Mouse (Mus musculus): ENCODE results near the gene Vps37b. TPM values are rescaled to one million over a fixed set of nuclear protein-coding genes. Genes with fewer than 3 reads are reported as not detected.

The Vps37b gene
- polyA plus RNA-seq, 1 experiment, result 46.6 TPM

GRCm38 (mm10) chr5:124035806-124036205 is 3.7 kb upstream of the Vps37b start:
- Histone ChIP-seq H3K27me3 (ENCODE audit: control insufficient read depth, insufficient read depth, low read length) (no peaks in the 10 kb centered on the region), H3K4me3 (ENCODE audit: control insufficient read depth, low read depth, low read length) (no peak overlapping the region), H3K27ac (ENCODE audit: control insufficient read depth, insufficient read depth, low read depth, low read length) (no peak overlapping the region), H3K36me3 (ENCODE audit: control insufficient read depth, insufficient read depth, low read length) (no peaks in the 10 kb centered on the region), H3K4me1 (ENCODE audit: control insufficient read depth, insufficient read depth, low read length) (peaks cover 6% of the 10 kb centered on the region; the same call in 1 of the 2 replicates)
- no peak for TF ChIP-seq POLR2A (IDR thresholded peaks at IDR 0.05; ENCODE audit: control insufficient read depth, low read depth, low read length)
- TF ChIP-seq CTCF (IDR thresholded peaks at IDR 0.05; ENCODE audit: control insufficient read depth, insufficient read depth, insufficient replicate concordance, low read depth, low read length), result no peak

DNA sequence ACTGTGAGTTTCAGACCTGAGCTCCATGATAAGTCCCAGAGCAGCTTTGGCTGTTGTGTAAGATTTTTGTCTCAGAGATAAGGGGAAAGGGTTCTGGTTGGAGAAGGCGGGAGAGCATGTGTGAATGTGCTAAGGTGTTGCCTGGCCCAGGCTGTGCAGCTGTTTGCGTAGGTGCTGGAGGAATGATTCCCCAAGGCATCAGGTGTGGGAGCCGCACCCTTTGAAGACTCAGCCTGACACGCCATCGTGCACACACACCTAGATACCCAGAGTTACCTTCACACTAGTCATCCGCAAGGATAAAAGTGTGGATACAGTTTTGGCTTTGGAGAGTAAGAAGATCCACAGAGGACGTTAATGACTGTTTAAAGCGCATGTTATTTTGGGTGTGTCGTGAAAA is 3.3 kb upstream of the Vps37b start:
- H3K4me3 ChIP-seq (ENCODE audit: control insufficient read depth, low read depth, low read length), result no peak overlapping the region
- peaks cover 6% of the 10 kb centered on the region; the same call in 1 of the 2 replicates for H3K4me1 ChIP-seq (ENCODE audit: control insufficient read depth, insufficient read depth, low read length)
- no peak overlapping the region for H3K27ac ChIP-seq (ENCODE audit: control insufficient read depth, insufficient read depth, low read depth, low read length)
- H3K27me3 ChIP-seq (ENCODE audit: control insufficient read depth, insufficient read depth, low read length), result no peaks in the 10 kb centered on the region
- no peaks in the 10 kb centered on the region for H3K36me3 ChIP-seq (ENCODE audit: control insufficient read depth, insufficient read depth, low read length)
- TF ChIP-seq POLR2A (IDR thresholded peaks at IDR 0.05; ENCODE audit: control insufficient read depth, low read depth, low read length) (no peak), CTCF (IDR thresholded peaks at IDR 0.05; ENCODE audit: control insufficient read depth, insufficient read depth, insufficient replicate concordance, low read depth, low read length) (no peak)

DNA sequence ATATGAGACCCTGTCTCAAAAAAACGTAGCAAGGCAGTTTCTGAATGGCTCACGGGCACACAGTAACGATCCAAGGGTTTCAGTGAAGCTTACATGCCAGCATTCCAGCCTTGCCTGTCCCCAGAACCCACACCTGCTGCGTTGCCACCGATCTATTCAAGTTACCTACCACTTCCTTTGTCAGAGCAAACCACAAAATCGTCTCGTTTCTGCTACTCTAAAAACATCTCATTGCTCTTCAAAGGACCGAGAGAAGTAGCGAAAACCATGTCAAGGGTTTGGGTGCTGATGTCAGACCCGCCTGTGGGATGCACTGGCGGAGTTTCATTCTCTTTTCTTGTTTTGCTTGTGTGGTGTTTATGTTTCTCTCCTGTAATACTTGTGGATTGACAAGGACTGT is 2.4 kb upstream of the Vps37b start:
- TF ChIP-seq CTCF (IDR thresholded peaks at IDR 0.05; ENCODE audit: control insufficient read depth, insufficient read depth, insufficient replicate concordance, low read depth, low read length) (no peak), POLR2A (IDR thresholded peaks at IDR 0.05; ENCODE audit: control insufficient read depth, low read depth, low read length) (no peak)
- H3K4me3 ChIP-seq (ENCODE audit: control insufficient read depth, low read depth, low read length), result no peak overlapping the region
- H3K27ac ChIP-seq (ENCODE audit: control insufficient read depth, insufficient read depth, low read depth, low read length), result no peak overlapping the region
- H3K36me3 ChIP-seq (ENCODE audit: control insufficient read depth, insufficient read depth, low read length), result no peaks in the 10 kb centered on the region
- H3K4me1 ChIP-seq (ENCODE audit: control insufficient read depth, insufficient read depth, low read length), result peaks cover 6% of the 10 kb centered on the region; the same call in 1 of the 2 replicates
- H3K27me3 ChIP-seq (ENCODE audit: control insufficient read depth, insufficient read depth, low read length), result no peaks in the 10 kb centered on the region

GRCm38 (mm10) chr5:124031068-124031955 is 758 bp downstream of the Vps37b start:
- peaks cover 6% of the 10 kb centered on the region; the same call in 1 of the 2 replicates for H3K4me1 ChIP-seq (ENCODE audit: control insufficient read depth, insufficient read depth, low read length)

DNA sequence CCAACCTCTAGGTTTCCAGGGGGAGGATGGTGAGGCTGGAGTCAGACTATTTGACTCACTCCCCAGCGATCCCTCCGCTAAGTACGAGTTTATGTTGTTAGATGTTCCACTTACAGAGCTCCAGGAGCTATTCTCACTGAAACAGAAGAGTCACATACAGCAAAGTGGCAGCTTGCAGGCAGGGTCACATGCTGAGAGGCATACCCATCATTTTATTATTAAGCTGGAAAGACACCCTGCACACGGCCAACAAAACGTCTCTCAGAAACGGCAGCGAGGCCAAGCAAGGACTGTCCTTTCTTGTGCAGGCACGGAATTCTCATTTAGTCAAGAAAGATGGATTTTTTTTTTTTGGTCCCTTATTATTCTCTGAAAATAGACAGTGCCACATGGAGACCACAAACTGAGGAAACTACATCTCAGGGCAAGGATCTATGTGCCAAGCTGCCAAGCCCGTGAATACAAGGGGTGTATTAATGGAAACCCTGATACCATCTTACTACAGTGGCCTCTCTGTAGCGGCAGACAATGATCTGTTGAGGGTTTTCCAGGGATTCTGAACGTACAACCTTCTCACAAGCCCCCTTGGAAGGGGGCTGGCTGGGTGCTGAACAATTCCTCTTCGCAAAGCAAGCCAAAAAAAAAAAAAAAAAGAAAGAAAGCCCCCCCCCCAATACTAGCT is 1.5 kb downstream of the Vps37b start:
- H3K4me3 ChIP-seq (ENCODE audit: control insufficient read depth, low read depth, low read length), result peak overlapping the region; percentile 88
- no peak overlapping the region for H3K27ac ChIP-seq (ENCODE audit: control insufficient read depth, insufficient read depth, low read depth, low read length)
- H3K36me3 ChIP-seq (ENCODE audit: control insufficient read depth, insufficient read depth, low read length), result no peaks in the 10 kb centered on the region
- H3K4me1 ChIP-seq (ENCODE audit: control insufficient read depth, insufficient read depth, low read length), result peaks cover 6% of the 10 kb centered on the region; the same call in 1 of the 2 replicates
- no peaks in the 10 kb centered on the region for H3K27me3 ChIP-seq (ENCODE audit: control insufficient read depth, insufficient read depth, low read length)
- TF ChIP-seq POLR2A (IDR thresholded peaks at IDR 0.05; ENCODE audit: control insufficient read depth, low read depth, low read length) (no peak), CTCF (IDR thresholded peaks at IDR 0.05; ENCODE audit: control insufficient read depth, insufficient read depth, insufficient replicate concordance, low read depth, low read length) (no peak)

More at GRCm38 (mm10) chr5:124031068-124031955, 758 bp downstream of the Vps37b start:
- Histone ChIP-seq H3K27me3 (ENCODE audit: control insufficient read depth, insufficient read depth, low read length) (no peaks in the 10 kb centered on the region), H3K27ac (ENCODE audit: control insufficient read depth, insufficient read depth, low read depth, low read length) (peak overlapping the region; percentile 18), H3K36me3 (ENCODE audit: control insufficient read depth, insufficient read depth, low read length) (no peaks in the 10 kb centered on the region), H3K4me3 (ENCODE audit: control insufficient read depth, low read depth, low read length) (peak overlapping the region; percentile 88)
- TF ChIP-seq POLR2A (IDR thresholded peaks at IDR 0.05; ENCODE audit: control insufficient read depth, low read depth, low read length), result no peak
- no peak for TF ChIP-seq CTCF (IDR thresholded peaks at IDR 0.05; ENCODE audit: control insufficient read depth, insufficient read depth, insufficient replicate concordance, low read depth, low read length)

DNA sequence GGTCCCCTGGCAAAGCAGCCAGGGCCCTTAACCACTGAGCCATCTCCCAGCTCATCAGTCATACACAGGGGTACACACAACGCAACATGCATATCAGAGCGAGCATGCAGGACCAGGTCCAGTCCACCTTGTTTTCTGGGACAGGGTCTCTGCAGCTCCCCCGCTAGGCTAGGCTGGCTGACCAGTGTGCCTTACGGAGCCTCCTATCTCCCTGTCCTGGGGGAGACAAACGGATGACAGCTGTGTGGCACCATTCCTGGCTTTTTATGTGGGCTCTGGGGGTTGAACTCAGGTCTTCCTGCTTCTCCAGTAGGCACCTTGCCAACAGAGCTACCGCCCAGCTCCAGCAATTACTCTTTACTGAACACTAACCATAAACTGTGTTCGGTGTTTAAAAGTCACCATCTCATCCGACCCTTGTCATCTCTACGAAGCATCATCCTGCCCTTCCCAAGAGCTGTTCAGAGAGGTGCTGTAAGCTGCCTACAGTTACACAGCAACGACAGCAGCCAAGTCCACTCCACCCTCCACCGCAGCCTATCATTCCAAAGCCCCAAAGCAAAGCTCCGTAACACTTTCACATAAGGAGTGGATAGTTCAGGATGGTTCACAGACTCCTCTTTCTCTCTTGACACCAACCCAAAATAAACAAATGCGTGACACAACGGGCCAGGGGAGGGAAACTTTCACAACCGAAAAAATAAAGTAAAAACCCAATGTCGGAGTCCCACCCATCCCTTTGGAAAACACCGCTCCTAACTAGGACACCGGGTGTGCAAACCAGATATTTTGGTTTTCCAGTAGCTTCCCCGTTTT is 2.6 kb downstream of the Vps37b start:
- Histone ChIP-seq H3K36me3 (ENCODE audit: control insufficient read depth, insufficient read depth, low read length) (no peaks in the 10 kb centered on the region), H3K4me1 (ENCODE audit: control insufficient read depth, insufficient read depth, low read length) (peaks cover 6% of the 10 kb centered on the region; the same call in 1 of the 2 replicates), H3K27ac (ENCODE audit: control insufficient read depth, insufficient read depth, low read depth, low read length) (no peak overlapping the region), H3K27me3 (ENCODE audit: control insufficient read depth, insufficient read depth, low read length) (no peaks in the 10 kb centered on the region), H3K4me3 (ENCODE audit: control insufficient read depth, low read depth, low read length) (peak overlapping the region; percentile 11)
- TF ChIP-seq POLR2A (IDR thresholded peaks at IDR 0.05; ENCODE audit: control insufficient read depth, low read depth, low read length) (no peak), CTCF (IDR thresholded peaks at IDR 0.05; ENCODE audit: control insufficient read depth, insufficient read depth, insufficient replicate concordance, low read depth, low read length) (no peak)
